Mouse (Mus musculus): Measurements from ENCODE around the gene Rnf114. TPM values are rescaled to one million over a fixed set of nuclear protein-coding genes. Genes with fewer than 3 reads are reported as not detected.

Gene Rnf114
- polyA plus RNA-seq, 1 experiment: 104 TPM

DNA sequence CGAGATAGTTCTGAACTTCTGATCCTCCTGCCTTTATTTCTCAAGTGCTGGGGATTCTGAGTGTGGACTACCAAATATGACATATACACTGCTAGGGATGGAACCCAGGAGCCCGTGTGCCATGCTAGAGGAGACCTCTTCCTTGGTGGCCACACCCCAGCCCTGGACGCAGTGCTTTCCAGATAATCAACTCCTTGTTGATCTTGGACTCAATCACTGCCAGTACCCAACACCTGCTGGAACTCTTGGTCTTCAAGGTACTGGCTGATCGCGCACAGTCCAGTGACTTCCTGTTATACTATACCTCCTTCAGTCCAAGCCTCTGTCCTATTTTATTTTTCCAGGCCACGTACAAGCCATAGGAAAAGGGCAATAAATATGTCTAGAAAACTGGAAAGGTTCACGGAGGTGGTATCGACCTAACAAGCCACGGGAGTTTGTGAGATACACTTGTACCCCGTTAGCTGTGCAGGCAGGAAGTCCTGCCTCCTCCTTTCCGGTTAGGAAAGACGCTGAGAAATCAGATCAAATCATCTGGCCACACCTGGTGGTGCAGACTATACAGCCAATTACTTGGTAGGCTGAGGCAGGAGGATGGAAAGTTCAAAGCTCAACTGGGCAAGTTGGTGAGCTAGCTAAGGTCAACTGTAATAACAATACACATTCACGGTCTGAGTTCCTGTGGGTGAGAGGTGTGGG, 10.3 kb downstream of the Rnf114 start:
- DNase-seq (ENCODE audit: extremely low spot score in 1 of 2, low spot score in 1 of 2): no peak

- DNase-seq (ENCODE audit: extremely low spot score in 1 of 2, low spot score in 1 of 2): peak; percentile 69 to 91
Measured at GRCm38 (mm10) chr2:167503253-167503895, 10.9 kb downstream of the Rnf114 start.

DNA sequence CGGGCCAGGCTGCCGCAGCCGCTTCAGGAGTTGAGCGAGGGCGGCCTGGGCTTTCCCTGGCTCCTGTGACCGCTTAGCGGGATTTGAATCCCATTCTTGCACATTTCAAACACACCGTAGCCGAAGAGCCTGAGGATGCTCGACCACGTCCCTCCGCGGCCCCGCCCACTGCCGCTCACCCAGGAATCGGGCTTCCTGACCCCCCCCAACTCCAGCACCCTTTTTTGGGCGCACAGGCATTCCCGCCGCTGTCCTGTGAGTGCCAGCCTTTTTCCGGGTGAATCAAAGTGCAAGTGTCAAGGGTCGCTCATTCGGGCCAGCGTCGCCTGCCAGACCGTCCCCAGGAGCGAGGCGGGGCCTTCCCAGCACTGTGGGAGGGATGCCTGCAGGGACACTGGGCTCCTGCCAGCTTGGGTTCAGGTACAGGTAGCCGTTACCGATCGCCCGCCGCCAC, 11.5 kb downstream of the Rnf114 start:
- peak in 1 of 2 experiments; percentile 35 for DNase-seq (ENCODE audit: extremely low spot score in 1 of 2, low spot score in 1 of 2)

- DNase-seq (ENCODE audit: extremely low spot score in 1 of 2, low spot score in 1 of 2): no peak
Measured at GRCm38 (mm10) chr2:167505127-167505526, 12.7 kb downstream of the Rnf114 start.

GRCm38 (mm10) chr2:167506546-167507260, 14.3 kb downstream of the Rnf114 start:
- DNase-seq (ENCODE audit: extremely low spot score in 1 of 2, low spot score in 1 of 2): no peak

GRCm38 (mm10) chr2:167507719-167508385, 15.4 kb downstream of the Rnf114 start:
- no peak for DNase-seq (ENCODE audit: extremely low spot score in 1 of 2, low spot score in 1 of 2)

GRCm38 (mm10) chr2:167508569-167508968, 16.1 kb downstream of the Rnf114 start:
- DNase-seq (ENCODE audit: extremely low spot score in 1 of 2, low spot score in 1 of 2): no peak

- DNase-seq (ENCODE audit: extremely low spot score in 1 of 2, low spot score in 1 of 2): no peak
Measured at GRCm38 (mm10) chr2:167510485-167510884, 18.0 kb downstream of the Rnf114 start.

DNA sequence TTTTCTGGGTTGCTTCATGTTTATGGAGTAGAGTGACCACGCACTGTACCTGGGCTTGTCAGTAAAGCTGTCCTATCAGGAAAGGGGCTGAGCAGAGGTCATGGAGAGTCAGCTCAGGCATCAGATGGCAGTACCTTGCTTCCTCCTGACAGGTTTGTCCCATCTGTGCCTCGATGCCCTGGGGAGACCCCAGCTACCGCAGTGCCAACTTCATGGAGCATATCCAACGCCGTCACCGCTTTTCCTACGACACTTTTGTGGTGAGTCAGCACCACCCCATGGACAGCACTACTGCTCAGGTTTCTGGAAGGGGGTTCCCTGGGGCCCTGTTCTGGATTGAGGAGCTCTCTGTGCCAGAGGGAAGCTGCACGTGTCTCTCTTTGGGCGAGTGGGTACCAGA, 19.9 kb downstream of the Rnf114 start:
- DNase-seq (ENCODE audit: extremely low spot score in 1 of 2, low spot score in 1 of 2): no peak

GRCm38 (mm10) chr2:167512970-167513369, 20.5 kb downstream of the Rnf114 start:
- no peak for DNase-seq (ENCODE audit: extremely low spot score in 1 of 2, low spot score in 1 of 2)

GRCm38 (mm10) chr2:167514641-167515040, 22.2 kb downstream of the Rnf114 start:
- DNase-seq (ENCODE audit: extremely low spot score in 1 of 2, low spot score in 1 of 2): no peak

- DNase-seq (ENCODE audit: extremely low spot score in 1 of 2, low spot score in 1 of 2): no peak
Measured at GRCm38 (mm10) chr2:167515688-167516087, 23.2 kb downstream of the Rnf114 start.

GRCm38 (mm10) chr2:167519606-167520252, 27.3 kb downstream of the Rnf114 start:
- DNase-seq (ENCODE audit: extremely low spot score in 1 of 2, low spot score in 1 of 2): no peak

- DNase-seq (ENCODE audit: extremely low spot score in 1 of 2, low spot score in 1 of 2): peak in 1 of 2 experiments; percentile 63
Measured at GRCm38 (mm10) chr2:167528278-167528677, 35.8 kb downstream of the Rnf114 start.

DNA sequence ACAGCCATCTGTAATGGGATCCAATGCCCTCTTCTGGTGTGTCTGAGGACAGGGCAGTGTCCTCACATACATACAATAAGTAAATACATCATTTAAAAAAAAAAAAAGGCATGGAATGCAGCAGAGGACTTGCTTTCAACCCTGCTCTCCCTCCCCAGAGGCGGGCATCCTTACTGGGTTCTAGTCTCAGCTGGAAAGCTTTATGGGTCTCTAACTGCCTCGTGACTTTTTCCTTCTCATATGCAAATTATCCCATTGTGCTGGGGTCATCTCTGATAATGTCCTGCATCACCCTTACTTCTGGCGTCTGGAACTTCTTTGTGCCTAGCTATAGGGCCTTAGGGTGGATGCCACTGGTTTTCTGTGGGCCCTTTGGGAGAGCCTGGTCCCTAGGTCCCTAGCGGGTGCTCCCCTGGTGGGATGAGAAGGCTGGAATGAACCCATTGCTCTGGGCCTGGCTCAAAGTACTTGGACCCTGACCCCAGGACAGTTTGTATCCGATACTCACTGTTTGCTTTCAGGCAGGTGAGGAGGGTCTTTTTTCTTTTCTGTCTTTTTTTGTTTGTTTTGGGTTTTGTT, 37.6 kb downstream of the Rnf114 start:
- DNase-seq (ENCODE audit: extremely low spot score in 1 of 2, low spot score in 1 of 2): no peak

- DNase-seq (ENCODE audit: extremely low spot score in 1 of 2, low spot score in 1 of 2): no peak
Measured at GRCm38 (mm10) chr2:167530536-167530935, 38.1 kb downstream of the Rnf114 start.

GRCm38 (mm10) chr2:167532131-167532530, 39.7 kb downstream of the Rnf114 start:
- peak in 1 of 2 experiments; percentile 59 for DNase-seq (ENCODE audit: extremely low spot score in 1 of 2, low spot score in 1 of 2)

- no peak for DNase-seq (ENCODE audit: extremely low spot score in 1 of 2, low spot score in 1 of 2)
Measured at GRCm38 (mm10) chr2:167533880-167534279, 41.4 kb downstream of the Rnf114 start.

- DNase-seq (ENCODE audit: extremely low spot score in 1 of 2, low spot score in 1 of 2): no peak
Measured at GRCm38 (mm10) chr2:167536320-167536945, 44.0 kb downstream of the Rnf114 start.

Data from frontal cortex, adult 2 months (tissue).